In the genomic region with DNA sequence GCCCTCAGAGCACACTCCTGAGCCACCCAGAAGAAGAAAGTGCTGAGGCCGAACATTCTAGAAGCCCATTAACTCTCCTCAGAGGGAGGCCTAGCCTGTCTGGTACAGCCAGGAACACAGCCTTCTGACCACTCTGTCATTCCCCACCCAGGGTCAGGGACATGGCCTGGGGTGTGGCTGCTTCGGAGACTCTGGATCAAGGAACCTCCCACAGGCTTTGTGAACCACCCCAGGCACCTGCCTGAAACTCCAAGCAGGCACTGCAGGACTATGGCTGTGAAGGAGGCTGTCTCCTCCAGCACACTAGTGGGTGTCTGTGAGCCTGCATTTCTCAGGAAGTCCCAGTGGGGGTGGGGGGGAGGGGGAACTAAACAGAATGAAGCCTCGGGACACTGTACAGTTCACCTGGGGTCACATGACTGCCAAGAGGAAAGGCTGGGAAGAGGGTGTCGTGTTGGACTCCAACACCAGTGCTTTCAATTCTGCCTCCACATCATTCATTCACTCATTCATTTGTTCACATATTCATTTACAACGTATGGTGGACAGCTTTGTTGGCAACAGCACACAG, we compare ENCODE assay signal across 15 mouse cellular contexts. TPM values are rescaled to one million over a fixed set of nuclear protein-coding genes. Genes with fewer than 3 reads are reported as not detected.
A peak's percentile ranks its signal among the peaks of the same experiment; 100 is the strongest.
DNase-seq lines count a peak whose midpoint lies in the region; ATAC-seq and TF ChIP-seq lines count a peak whose summit lies in the region.
"Had no signal": no experiment of that assay in that cellular context is flagged by ENCODE, and none has a peak within 500 bp of the region (broad histone marks: within the 10 kb centered on the region; RNA-seq: fewer than 3 reads in every experiment).

No protein-coding gene starts in this region.

- H3K36me3 ChIP-seq in hindbrain, embryonic 10.5 days: no peaks in the 10 kb centered on the region
- no peaks in the 10 kb centered on the region for H3K36me3 ChIP-seq in hindbrain, embryonic 13.5 days
- no peaks in the 10 kb centered on the region for H3K36me3 ChIP-seq in small intestine, adult 2 months (ENCODE audit: control insufficient read depth, insufficient read depth, low read length)
- H3K36me3 ChIP-seq: heart, embryonic 15.5 days had no signal

- TF ChIP-seq CTCF in small intestine, adult 2 months (IDR thresholded peaks at IDR 0.05; ENCODE audit: extremely low read depth, insufficient read length, insufficient replicate concordance, low read depth, low read length): no peak

- H3K4me1 ChIP-seq in hindbrain, embryonic 10.5 days (replicated peaks): peaks cover 9% of the 10 kb centered on the region
- H3K4me1 ChIP-seq in hindbrain, embryonic 13.5 days (replicated peaks): no peaks in the 10 kb centered on the region
- peaks cover 16% of the 10 kb centered on the region for H3K4me1 ChIP-seq in small intestine, adult 2 months (ENCODE audit: control insufficient read depth, insufficient read depth, insufficient read length, low read length)
- H3K4me1 ChIP-seq: heart, embryonic 15.5 days had no signal

- peaks cover 10% of the 10 kb centered on the region for H3K9me3 ChIP-seq in hindbrain, embryonic 10.5 days
- H3K9me3 ChIP-seq in hindbrain, embryonic 13.5 days: peaks cover 4% of the 10 kb centered on the region
- H3K9me3 ChIP-seq: heart, embryonic 15.5 days had no signal

- H3K4me2 ChIP-seq in hindbrain, embryonic 13.5 days: no peak overlapping the region
- H3K4me2 ChIP-seq: heart, embryonic 15.5 days; hindbrain, embryonic 14.5 days; midbrain, embryonic 11.5 days had no signal

- WGBS in hindbrain, embryonic 10.5 days: 72% methylated on average over 5 of the region's 5 CpGs
- 65% methylated on average over 5 of the region's 5 CpGs for WGBS in hindbrain, embryonic 13.5 days
- 33% methylated on average over 5 of the region's 5 CpGs for WGBS in small intestine, adult 2 months

- no peak overlapping the region for H3K9ac ChIP-seq in hindbrain, embryonic 13.5 days
- H3K9ac ChIP-seq: heart, embryonic 15.5 days; hindbrain, embryonic 14.5 days; liver, postnatal 0 days had no signal

- 0 out of 2 replicates have a peak, but pooled peaks have one; percentile 21 for TF ChIP-seq POLR2A in small intestine, adult 2 months (IDR thresholded peaks at IDR 0.05; ENCODE audit: low read depth, low read length)

- peak overlapping the region; percentile 50 for H3K27ac ChIP-seq in hindbrain, embryonic 10.5 days
- no peak overlapping the region for H3K27ac ChIP-seq in hindbrain, embryonic 13.5 days
- H3K27ac ChIP-seq in small intestine, adult 2 months (ENCODE audit: insufficient read depth, low read depth, low read length): peak overlapping the region; percentile 64; the same call in 1 of the 2 replicates
- H3K27ac ChIP-seq: heart, embryonic 15.5 days; hindbrain, embryonic 14.5 days had no signal

- no peak overlapping the region for H3K4me3 ChIP-seq in hindbrain, embryonic 10.5 days
- H3K4me3 ChIP-seq in hindbrain, embryonic 13.5 days: no peak overlapping the region
- no peak overlapping the region for H3K4me3 ChIP-seq in small intestine, adult 2 months (ENCODE audit: low read depth, low read length)
- H3K4me3 ChIP-seq: heart, embryonic 15.5 days; myocyte had no signal

- DNase-seq in hindbrain, embryonic 10.5 days (ENCODE audit: low spot score): no peak
- peak; percentile 21 for DNase-seq in thymus, postnatal 14 days
- no peak for DNase-seq in thymus, postnatal 0 days (ENCODE audit: low spot score)
- DNase-seq in urinary bladder, adult 2 months (ENCODE audit: low spot score): no peak
- no peak for DNase-seq in lung, postnatal 10 days
- DNase-seq: kidney, postnatal 25 days; liver, postnatal 0 days had no signal

- no peak for ATAC-seq in hindbrain, embryonic 13.5 days (ENCODE audit: low FRiP score)
- ATAC-seq in frontal cortex, adult (ENCODE audit: low TSS enrichment): no peak
- ATAC-seq: forebrain, embryonic 16.5 days; liver, postnatal 0 days had no signal

- H3K27me3 ChIP-seq in hindbrain, embryonic 10.5 days (ENCODE audit: insufficient read depth, poor library complexity, severe bottlenecking): no peaks in the 10 kb centered on the region
- no peaks in the 10 kb centered on the region for H3K27me3 ChIP-seq in hindbrain, embryonic 13.5 days
- H3K27me3 ChIP-seq in small intestine, adult 2 months (ENCODE audit: control insufficient read depth, insufficient read depth, low read length): no peaks in the 10 kb centered on the region
- H3K27me3 ChIP-seq: heart, embryonic 15.5 days had no signal

RNA-seq across cellular contexts. Expression of a gene that starts 33.3 kb away (rescaled TPM):
- 10.9 and 11.0 TPM in 2 replicates for polyA plus RNA-seq in hindbrain, embryonic 10.5 days (2016; fragmentation: Nextera tagmentation; extraction: Ambion mirVana)
- 7.0 and 7.1 TPM in 2 replicates for polyA plus RNA-seq in hindbrain, embryonic 13.5 days (2015; fragmentation: Nextera tagmentation; extraction: Ambion mirVana)
- polyA plus RNA-seq in thymus, postnatal 0 days (2015; fragmentation: Nextera tagmentation; extraction: Ambion mirVana): 8.4 and 8.9 TPM in 2 replicates
- polyA plus RNA-seq in small intestine, adult 2 months (2012; rRNA removed): 55.2 and 96.2 TPM in 2 replicates
- polyA plus RNA-seq in urinary bladder, adult 2 months (2012; rRNA removed): 17.1 and 25.9 TPM in 2 replicates

RNA-seq across cellular contexts. Expression of a gene that starts 50.6 kb away (rescaled TPM):
- 28.8 and 34.4 TPM in 2 replicates for polyA plus RNA-seq in hindbrain, embryonic 10.5 days (2016; fragmentation: Nextera tagmentation; extraction: Ambion mirVana)
- polyA plus RNA-seq in hindbrain, embryonic 13.5 days (2015; fragmentation: Nextera tagmentation; extraction: Ambion mirVana): 46.2 and 50.1 TPM in 2 replicates
- 16.3 and 18.9 TPM in 2 replicates for polyA plus RNA-seq in thymus, postnatal 0 days (2015; fragmentation: Nextera tagmentation; extraction: Ambion mirVana)
- 12.5 and 27.0 TPM in 2 replicates for polyA plus RNA-seq in small intestine, adult 2 months (2012; rRNA removed)
- 14.7 and 18.8 TPM in 2 replicates for polyA plus RNA-seq in urinary bladder, adult 2 months (2012; rRNA removed)

RNA-seq across cellular contexts. Expression of a gene that starts 51.6 kb away (rescaled TPM):
- 6.0 and 6.4 TPM in 2 replicates for polyA plus RNA-seq in hindbrain, embryonic 10.5 days (2016; fragmentation: Nextera tagmentation; extraction: Ambion mirVana)
- 5.1 and 5.9 TPM in 2 replicates for polyA plus RNA-seq in hindbrain, embryonic 13.5 days (2015; fragmentation: Nextera tagmentation; extraction: Ambion mirVana)
- 5.4 and 6.2 TPM in 2 replicates for polyA plus RNA-seq in thymus, postnatal 0 days (2015; fragmentation: Nextera tagmentation; extraction: Ambion mirVana)
- 2.4 and 4.4 TPM in 2 replicates for polyA plus RNA-seq in small intestine, adult 2 months (2012; rRNA removed)
- polyA plus RNA-seq in urinary bladder, adult 2 months (2012; rRNA removed): 4.5 and 4.7 TPM in 2 replicates
